Mouse (Mus musculus): ENCODE measurements around the gene Olfr1090. TPM values are rescaled to one million over a fixed set of nuclear protein-coding genes. Genes with fewer than 3 reads are reported as not detected.

Gene Olfr1090
- not detected in 2 replicates for polyA plus RNA-seq (2015; fragmentation: Nextera tagmentation; extraction: Ambion mirVana)

DNA sequence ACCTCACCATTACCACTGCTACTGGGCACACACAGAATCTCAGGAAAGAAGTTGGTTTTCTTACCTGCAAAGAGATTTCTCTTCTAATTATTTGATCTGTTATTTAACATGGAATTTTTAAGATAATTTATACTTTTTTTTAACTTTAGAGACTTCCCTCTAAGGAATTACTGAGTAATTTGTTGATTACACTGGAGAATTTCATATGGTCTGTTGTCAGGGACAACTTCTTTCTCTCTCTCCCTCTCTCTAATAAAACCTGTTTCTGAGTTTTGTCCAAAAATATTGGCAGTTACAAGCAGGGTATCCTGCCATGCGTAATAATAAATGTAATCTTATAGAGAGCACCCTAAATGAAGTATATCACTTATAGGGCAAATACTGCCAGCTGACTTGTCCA is at the start of gene Olfr1090:
Olfr1090 (minus strand) TSS at position 101 of the 400 bp plus-strand sequence.
- WGBS: 83% methylated on average over 1 of the region's 1 CpGs
- ATAC-seq (ENCODE audit: low FRiP score, low TSS enrichment): no peak
- TF ChIP-seq EP300 (optimal IDR thresholded peaks at IDR 0.05) (no peak), CTCF (IDR thresholded peaks at IDR 0.05; ENCODE audit: low read depth) (no peak)
- Histone ChIP-seq H3K9me3 (ENCODE audit: control insufficient read depth, low read length) (no peaks in the 10 kb centered on the region), H3K4me2 (replicated peaks; ENCODE audit: low read depth) (no peak within 1 kb of the TSS), H3K27ac (replicated peaks) (no peak within 1 kb of the TSS), H3K9ac (ENCODE audit: low read length) (no peak within 1 kb of the TSS), H3K27me3 (ENCODE audit: control insufficient read depth, insufficient read depth, low read length) (no peaks in the 10 kb centered on the region), H3K4me3 (ENCODE audit: low read depth, low read length) (no peak within 1 kb of the TSS), H3K36me3 (ENCODE audit: control insufficient read depth, insufficient read depth, low read length) (no peaks in the 10 kb centered on the region), H3K4me1 (replicated peaks; ENCODE audit: control insufficient read depth, insufficient read depth) (no peaks in the 10 kb centered on the region)
- no peak for DNase-seq (ENCODE audit: low spot score)

DNA sequence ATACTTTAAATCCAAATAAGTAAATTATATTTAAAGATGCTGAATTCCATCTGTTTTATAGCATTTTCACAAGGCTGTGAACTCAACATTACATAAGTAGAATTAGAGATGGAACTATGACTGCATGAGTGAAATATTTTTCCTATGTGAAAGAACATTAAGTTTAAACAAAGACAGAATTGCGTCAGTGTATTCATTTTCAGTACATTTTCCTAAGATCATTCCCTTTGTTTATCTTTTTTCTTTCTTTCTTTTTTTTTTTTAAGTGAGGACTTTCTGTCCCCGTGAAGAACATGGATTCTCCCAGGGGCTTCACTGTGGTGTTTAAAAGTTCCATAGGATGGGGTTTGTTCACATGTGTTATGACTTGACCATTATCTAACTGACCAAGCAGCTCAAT is 23.4 kb upstream of the Olfr1090 start, which contains the start of gene Olfr1093:
Olfr1093 (plus strand) TSS at position 301 of the 400 bp plus-strand sequence.
- Histone ChIP-seq H3K9me3 (ENCODE audit: control insufficient read depth, low read length) (no peaks in the 10 kb centered on the region), H3K36me3 (ENCODE audit: control insufficient read depth, insufficient read depth, low read length) (no peaks in the 10 kb centered on the region), H3K4me2 (replicated peaks; ENCODE audit: low read depth) (no peak within 1 kb of the TSS), H3K4me1 (replicated peaks; ENCODE audit: control insufficient read depth, insufficient read depth) (no peaks in the 10 kb centered on the region), H3K27ac (replicated peaks) (no peak within 1 kb of the TSS), H3K9ac (ENCODE audit: low read length) (no peak within 1 kb of the TSS), H3K27me3 (ENCODE audit: control insufficient read depth, insufficient read depth, low read length) (no peaks in the 10 kb centered on the region), H3K4me3 (ENCODE audit: low read depth, low read length) (no peak within 1 kb of the TSS)
- DNase-seq (ENCODE audit: low spot score) (no peak), ATAC-seq (ENCODE audit: low FRiP score, low TSS enrichment) (no peak)
- 52% methylated on average over 2 of the region's 2 CpGs for WGBS
- TF ChIP-seq CTCF (IDR thresholded peaks at IDR 0.05; ENCODE audit: low read depth) (no peak), EP300 (optimal IDR thresholded peaks at IDR 0.05) (no peak)

DNA sequence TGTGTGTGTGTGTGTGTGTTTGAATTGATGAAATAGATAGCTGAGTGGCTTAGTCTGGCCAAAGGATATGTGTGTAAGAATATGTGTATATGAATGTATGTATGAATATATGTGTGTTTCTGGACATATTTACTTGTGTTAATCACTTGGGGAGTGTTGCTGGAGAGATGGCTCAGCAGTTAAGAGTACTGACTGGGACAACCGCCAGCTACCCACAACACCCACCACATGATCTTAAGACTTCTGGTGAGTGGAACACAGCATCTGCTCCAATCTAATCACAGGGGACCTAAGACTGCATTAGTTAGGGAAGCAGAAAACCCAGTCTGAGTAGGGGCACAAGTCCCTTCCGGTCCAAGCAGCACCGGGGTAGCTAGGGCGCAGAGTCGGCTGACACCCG is 2.3 kb upstream of the Olfr1090 start:
- Histone ChIP-seq H3K9me3 (ENCODE audit: control insufficient read depth, low read length) (no peaks in the 10 kb centered on the region), H3K4me2 (replicated peaks; ENCODE audit: low read depth) (no peak overlapping the region), H3K36me3 (ENCODE audit: control insufficient read depth, insufficient read depth, low read length) (no peaks in the 10 kb centered on the region), H3K27me3 (ENCODE audit: control insufficient read depth, insufficient read depth, low read length) (no peaks in the 10 kb centered on the region), H3K4me3 (ENCODE audit: low read depth, low read length) (no peak overlapping the region), H3K27ac (replicated peaks) (no peak overlapping the region), H3K4me1 (replicated peaks; ENCODE audit: control insufficient read depth, insufficient read depth) (no peaks in the 10 kb centered on the region), H3K9ac (ENCODE audit: low read length) (no peak overlapping the region)
- ATAC-seq (ENCODE audit: low FRiP score, low TSS enrichment) (no peak), DNase-seq (ENCODE audit: low spot score) (no peak)
- 99% methylated on average over 6 of the region's 6 CpGs for WGBS
- TF ChIP-seq CTCF (IDR thresholded peaks at IDR 0.05; ENCODE audit: low read depth): no peak
- TF ChIP-seq EP300 (optimal IDR thresholded peaks at IDR 0.05): no peak

DNA sequence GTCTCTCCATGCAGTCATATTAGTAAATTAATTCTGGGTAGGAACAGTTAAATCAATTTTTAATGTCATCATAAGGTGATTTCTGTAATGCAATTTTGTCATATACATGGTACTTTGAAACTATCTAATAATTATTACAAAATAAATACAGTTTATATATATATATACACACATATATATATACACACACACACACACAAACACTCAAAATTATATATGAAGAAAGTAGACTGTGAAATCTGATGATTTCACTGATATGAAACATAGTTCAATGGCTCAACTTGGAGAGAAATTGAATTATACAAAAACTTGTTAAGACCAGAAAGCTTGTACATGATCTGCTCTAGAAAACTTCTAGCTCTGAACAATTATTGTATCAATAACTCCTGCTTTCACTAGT is 25.2 kb downstream of the Olfr1090 start, which contains the start of gene Olfr1089:
Olfr1089 (minus strand) TSS at position 101 of the 400 bp plus-strand sequence.
- Histone ChIP-seq H3K36me3 (ENCODE audit: control insufficient read depth, insufficient read depth, low read length) (no peaks in the 10 kb centered on the region), H3K4me2 (replicated peaks; ENCODE audit: low read depth) (no peak within 1 kb of the TSS), H3K27me3 (ENCODE audit: control insufficient read depth, insufficient read depth, low read length) (no peaks in the 10 kb centered on the region), H3K4me3 (ENCODE audit: low read depth, low read length) (no peak within 1 kb of the TSS), H3K9ac (ENCODE audit: low read length) (no peak within 1 kb of the TSS), H3K9me3 (ENCODE audit: control insufficient read depth, low read length) (no peaks in the 10 kb centered on the region), H3K4me1 (replicated peaks; ENCODE audit: control insufficient read depth, insufficient read depth) (no peaks in the 10 kb centered on the region), H3K27ac (replicated peaks) (no peak within 1 kb of the TSS)
- DNase-seq (ENCODE audit: low spot score): no peak
- no peak for ATAC-seq (ENCODE audit: low FRiP score, low TSS enrichment)
- TF ChIP-seq EP300 (optimal IDR thresholded peaks at IDR 0.05): no peak
- TF ChIP-seq CTCF (IDR thresholded peaks at IDR 0.05; ENCODE audit: low read depth): no peak

Other genes starting within 250 kb of the Olfr1090 start
- not detected in 2 replicates for gene Olfr1079, start 216.5 kb downstream of the Olfr1090 start, polyA plus RNA-seq (2015; fragmentation: Nextera tagmentation; extraction: Ambion mirVana)
- gene Olfr1080, start 200.8 kb downstream of the Olfr1090 start, polyA plus RNA-seq (2015; fragmentation: Nextera tagmentation; extraction: Ambion mirVana): not detected in 2 replicates
- gene Olfr1082, start 160.0 kb downstream of the Olfr1090 start, polyA plus RNA-seq (2015; fragmentation: Nextera tagmentation; extraction: Ambion mirVana): not detected in 2 replicates
- gene Olfr1084, start 119.3 kb downstream of the Olfr1090 start, polyA plus RNA-seq (2015; fragmentation: Nextera tagmentation; extraction: Ambion mirVana): not detected in 2 replicates
- not detected in 2 replicates for gene Olfr1085, start 97.0 kb downstream of the Olfr1090 start, polyA plus RNA-seq (2015; fragmentation: Nextera tagmentation; extraction: Ambion mirVana)
- gene Olfr1086, start 78.9 kb downstream of the Olfr1090 start, polyA plus RNA-seq (2015; fragmentation: Nextera tagmentation; extraction: Ambion mirVana): not detected in 2 replicates
- not detected in 2 replicates for gene Olfr1087, start 60.6 kb downstream of the Olfr1090 start, polyA plus RNA-seq (2015; fragmentation: Nextera tagmentation; extraction: Ambion mirVana)
- gene Olfr1089, start 25.3 kb downstream of the Olfr1090 start, polyA plus RNA-seq (2015; fragmentation: Nextera tagmentation; extraction: Ambion mirVana): not detected in 2 replicates
- gene Olfr1093, start 23.5 kb upstream of the Olfr1090 start, polyA plus RNA-seq (2015; fragmentation: Nextera tagmentation; extraction: Ambion mirVana): not detected in 2 replicates
- not detected in 2 replicates for gene Olfr141, start 51.0 kb upstream of the Olfr1090 start, polyA plus RNA-seq (2015; fragmentation: Nextera tagmentation; extraction: Ambion mirVana)
- gene Olfr1094, start 65.7 kb upstream of the Olfr1090 start, polyA plus RNA-seq (2015; fragmentation: Nextera tagmentation; extraction: Ambion mirVana): 0.06 TPM in 1 of 2 replicates, not detected in the other
- not detected in 2 replicates for gene Olfr1095, start 92.7 kb upstream of the Olfr1090 start, polyA plus RNA-seq (2015; fragmentation: Nextera tagmentation; extraction: Ambion mirVana)
- gene Gm13723, start 115.8 kb upstream of the Olfr1090 start, polyA plus RNA-seq (2015; fragmentation: Nextera tagmentation; extraction: Ambion mirVana): not detected in 2 replicates
- gene Olfr1097, start 133.2 kb upstream of the Olfr1090 start, polyA plus RNA-seq (2015; fragmentation: Nextera tagmentation; extraction: Ambion mirVana): not detected in 2 replicates
- not detected in 2 replicates for gene Olfr1098, start 165.6 kb upstream of the Olfr1090 start, polyA plus RNA-seq (2015; fragmentation: Nextera tagmentation; extraction: Ambion mirVana)
- not detected in 2 replicates for gene Olfr1099, start 201.7 kb upstream of the Olfr1090 start, polyA plus RNA-seq (2015; fragmentation: Nextera tagmentation; extraction: Ambion mirVana)
- gene Olfr1100, start 221.0 kb upstream of the Olfr1090 start, polyA plus RNA-seq (2015; fragmentation: Nextera tagmentation; extraction: Ambion mirVana): not detected in 2 replicates
- not detected in 2 replicates for gene Olfr1101, start 232.2 kb upstream of the Olfr1090 start, polyA plus RNA-seq (2015; fragmentation: Nextera tagmentation; extraction: Ambion mirVana)
- gene Olfr1102, start 239.4 kb upstream of the Olfr1090 start, polyA plus RNA-seq (2015; fragmentation: Nextera tagmentation; extraction: Ambion mirVana): not detected in 2 replicates

All from stomach, postnatal 0 days (tissue).